Mouse (Mus musculus): ENCODE data around the gene Ovol1.

GRCm38 (mm10) chr19:5511074-5511632 lies 49.3 kb downstream of the Ovol1 start:
- TF ChIP-seq CTCF (IDR thresholded peaks at IDR 0.05; ENCODE audit: control insufficient read depth, insufficient read depth, insufficient replicate concordance, low read depth, low read length) (no peak), POLR2A (IDR thresholded peaks at IDR 0.05; ENCODE audit: control insufficient read depth, low read depth, low read length) (no peak)

Data from testis, adult 2 months (tissue).